Mouse (Mus musculus): ENCODE data around the gene Gm42791. TPM values are rescaled to one million over a fixed set of nuclear protein-coding genes. Genes with fewer than 3 reads are reported as not detected.

Gene Gm42791
- total and polyA plus RNA-seq, 3 experiments = 0.42 to 1.3 TPM; not detected in 1

- in situ Hi-C loops (cut with MboI; ENCODE audit: low pct_ligation_motif_present, low pct_unique_long_range_greater_than_20kb, low sequenced_read_pairs) = no loop called here
- Histone ChIP-seq H3K4me1 (ENCODE audit: control insufficient read depth in 1 of 2, insufficient read depth in 2 of 2) (peaks cover 0 to 5% of the 10 kb centered on the region in 2 experiments; a peak in 2 of 4 replicates), H3K9ac (ENCODE audit: insufficient read depth, low read depth) (no peak overlapping the region), H3K36me3 (replicated peaks in 1 of 2; ENCODE audit: control insufficient read depth in 1 of 2, insufficient read depth in 1 of 2, low read length in 1 of 2) (no peaks in the 10 kb centered on the region), H3K27ac (ENCODE audit: insufficient read depth, low read depth) (no peak overlapping the region), H3K79me2 (replicated peaks; ENCODE audit: control insufficient read depth, extremely low read depth, insufficient read depth, poor library complexity, severe bottlenecking) (no peaks in the 10 kb centered on the region), H3K4me3 (replicated peaks in 1 of 3; ENCODE audit: low read depth in 2 of 3, low read length in 2 of 3, poor library complexity in 1 of 3) (no peak overlapping the region), H3K9me3 (replicated peaks; ENCODE audit: low read length) (no peaks in the 10 kb centered on the region), H3K4me2 (ENCODE audit: insufficient read depth, low read depth, poor library complexity, severe bottlenecking) (no peak overlapping the region), H3K27me3 (replicated peaks) (no peaks in the 10 kb centered on the region)
- no peak for DNase-seq (ENCODE audit: extremely low read depth)
- TF ChIP-seq GABPA (IDR thresholded peaks at IDR 0.05; ENCODE audit: insufficient replicate concordance, low read depth, low read length) = no peak
- TF ChIP-seq BHLHE40 (IDR thresholded peaks at IDR 0.05; ENCODE audit: low read depth, low read length) = no peak
- no peak for TF ChIP-seq CHD1 (IDR thresholded peaks at IDR 0.05; ENCODE audit: low read depth, low read length)
- no peak for TF ChIP-seq ELF1 (IDR thresholded peaks at IDR 0.05; ENCODE audit: low read depth, low read length)
- no peak for TF ChIP-seq TBP (conservative IDR thresholded peaks at IDR 0.05; ENCODE audit: low read depth, low read length)
- no peak for TF ChIP-seq IRF4 (IDR thresholded peaks at IDR 0.05; ENCODE audit: low read depth, low read length)
- TF ChIP-seq MXI1 (IDR thresholded peaks at IDR 0.05; ENCODE audit: low read depth, low read length) = no peak
- no peak for TF ChIP-seq UBTF (IDR thresholded peaks at IDR 0.05; ENCODE audit: low read depth, low read length)
- no peak for TF ChIP-seq POLR2A (IDR thresholded peaks at IDR 0.05; ENCODE audit: low read depth, low read length)
- TF ChIP-seq SMC3 (IDR thresholded peaks at IDR 0.05; ENCODE audit: low read depth, low read length) = no peak
- no peak for TF ChIP-seq USF1 (IDR thresholded peaks at IDR 0.05; ENCODE audit: low read depth, low read length)
- TF ChIP-seq CHD2 (IDR thresholded peaks at IDR 0.05; ENCODE audit: low read length) = no peak
- no peak for TF ChIP-seq ZC3H11A (IDR thresholded peaks at IDR 0.05; ENCODE audit: low read depth, low read length)
- TF ChIP-seq HCFC1 (IDR thresholded peaks at IDR 0.05; ENCODE audit: low read depth, low read length) = no peak
- TF ChIP-seq ZNF384 (IDR thresholded peaks at IDR 0.05; ENCODE audit: low read depth, low read length) = no peak
- no peak for TF ChIP-seq SIN3A (IDR thresholded peaks at IDR 0.05; ENCODE audit: low read length)
- TF ChIP-seq MAX (IDR thresholded peaks at IDR 0.05; ENCODE audit: low read length) = no peak
- dilution Hi-C loops (cut with MboI; ENCODE audit: extremely low pct_ligation_motif_present, extremely low pct_unique_long_range_greater_than_20kb, low sequenced_read_pairs) = no loop called here
Measured at GRCm38 (mm10) chr5:148975035-148975434, 19.9 kb downstream of the Gm42791 start.

- H3K27me3 ChIP-seq (replicated peaks) = no peaks in the 10 kb centered on the region
- no peak overlapping the region for H3K9ac ChIP-seq (ENCODE audit: insufficient read depth, low read depth)
- dilution Hi-C loops (cut with MboI; ENCODE audit: extremely low pct_ligation_motif_present, extremely low pct_unique_long_range_greater_than_20kb, low sequenced_read_pairs) = no loop called here
- DNase-seq (ENCODE audit: extremely low read depth) = no peak
- H3K9me3 ChIP-seq (replicated peaks; ENCODE audit: low read length) = no peaks in the 10 kb centered on the region
- in situ Hi-C loops (cut with MboI; ENCODE audit: low pct_ligation_motif_present, low pct_unique_long_range_greater_than_20kb, low sequenced_read_pairs) = no loop called here
- no peak overlapping the region for H3K27ac ChIP-seq (ENCODE audit: insufficient read depth, low read depth)
- H3K36me3 ChIP-seq (replicated peaks in 1 of 2; ENCODE audit: control insufficient read depth in 1 of 2, insufficient read depth in 1 of 2, low read length in 1 of 2) = no peaks in the 10 kb centered on the region
- TF ChIP-seq TCF12 (IDR thresholded peaks at IDR 0.05; ENCODE audit: low read depth, low read length) (no peak), UBTF (IDR thresholded peaks at IDR 0.05; ENCODE audit: low read depth, low read length) (no peak), GABPA (IDR thresholded peaks at IDR 0.05; ENCODE audit: insufficient replicate concordance, low read depth, low read length) (no peak), E2F4 (IDR thresholded peaks at IDR 0.05; ENCODE audit: insufficient replicate concordance, low read depth, low read length) (no peak), EP300 (IDR thresholded peaks at IDR 0.05; ENCODE audit: low read length) (no peak), NRF1 (IDR thresholded peaks at IDR 0.05; ENCODE audit: low read depth, low read length) (no peak), KAT2A (IDR thresholded peaks at IDR 0.05; ENCODE audit: insufficient replicate concordance, low read length) (no peak), ZMIZ1 (IDR thresholded peaks at IDR 0.05; ENCODE audit: low read depth, low read length) (no peak), MAX (IDR thresholded peaks at IDR 0.05; ENCODE audit: low read length) (no peak), MYC (IDR thresholded peaks at IDR 0.05; ENCODE audit: low read depth, low read length) (no peak), ZC3H11A (IDR thresholded peaks at IDR 0.05; ENCODE audit: low read depth, low read length) (no peak), ZKSCAN1 (IDR thresholded peaks at IDR 0.05; ENCODE audit: borderline replicate concordance, low read depth, low read length) (no peak), ELF1 (IDR thresholded peaks at IDR 0.05; ENCODE audit: low read depth, low read length) (no peak), CHD2 (IDR thresholded peaks at IDR 0.05; ENCODE audit: low read length) (no peak), JUN (IDR thresholded peaks at IDR 0.05; ENCODE audit: insufficient read depth, low read depth, low read length) (no peak), RCOR1 (conservative IDR thresholded peaks at IDR 0.05; ENCODE audit: low read depth, low read length) (no peak)
- no peaks in the 10 kb centered on the region for H3K79me2 ChIP-seq (replicated peaks; ENCODE audit: control insufficient read depth, extremely low read depth, insufficient read depth, poor library complexity, severe bottlenecking)
- H3K4me1 ChIP-seq (ENCODE audit: control insufficient read depth in 1 of 2, insufficient read depth in 2 of 2) = peaks cover 0 to 5% of the 10 kb centered on the region in 2 experiments; a peak in 2 of 4 replicates
- no peak overlapping the region for H3K4me3 ChIP-seq (replicated peaks in 1 of 3; ENCODE audit: low read depth in 2 of 3, low read length in 2 of 3, poor library complexity in 1 of 3)
- H3K4me2 ChIP-seq (ENCODE audit: insufficient read depth, low read depth, poor library complexity, severe bottlenecking) = no peak overlapping the region
Measured at GRCm38 (mm10) chr5:148973019-148973668, 21.8 kb downstream of the Gm42791 start.
